Mouse (Mus musculus): ENCODE data around the gene Lrrfip1.

GRCm38 (mm10) chr1:91054815-91055214 is 56.3 kb downstream of the Lrrfip1 start:
- TF ChIP-seq CTCF (IDR thresholded peaks at IDR 0.05; ENCODE audit: extremely low read depth, insufficient read depth, insufficient read length, insufficient replicate concordance) (no peak), POLR2A (IDR thresholded peaks at IDR 0.05; ENCODE audit: low read depth, low read length) (no peak)

Data from spleen, adult 2 months (tissue).